Mouse (Mus musculus) heart, postnatal 4 days (tissue): ENCODE results near the gene Zfhx3. TPM values are rescaled to one million over a fixed set of nuclear protein-coding genes. Genes with fewer than 3 reads are reported as not detected.

Source experiments
- DNase-seq: peaks from one replicate; pipeline ENCODE4 v3.0.0; 2021
- total RNA-seq, 2 experiments: library from RNA; stranded (reverse); gene quantifications; 2 replicates each; pipeline ENCODE4 v1.2.3; 2021

Gene Zfhx3
- total RNA-seq, 2 experiments from 2014 or later, result 9.7 to 11.5 TPM

DNA sequence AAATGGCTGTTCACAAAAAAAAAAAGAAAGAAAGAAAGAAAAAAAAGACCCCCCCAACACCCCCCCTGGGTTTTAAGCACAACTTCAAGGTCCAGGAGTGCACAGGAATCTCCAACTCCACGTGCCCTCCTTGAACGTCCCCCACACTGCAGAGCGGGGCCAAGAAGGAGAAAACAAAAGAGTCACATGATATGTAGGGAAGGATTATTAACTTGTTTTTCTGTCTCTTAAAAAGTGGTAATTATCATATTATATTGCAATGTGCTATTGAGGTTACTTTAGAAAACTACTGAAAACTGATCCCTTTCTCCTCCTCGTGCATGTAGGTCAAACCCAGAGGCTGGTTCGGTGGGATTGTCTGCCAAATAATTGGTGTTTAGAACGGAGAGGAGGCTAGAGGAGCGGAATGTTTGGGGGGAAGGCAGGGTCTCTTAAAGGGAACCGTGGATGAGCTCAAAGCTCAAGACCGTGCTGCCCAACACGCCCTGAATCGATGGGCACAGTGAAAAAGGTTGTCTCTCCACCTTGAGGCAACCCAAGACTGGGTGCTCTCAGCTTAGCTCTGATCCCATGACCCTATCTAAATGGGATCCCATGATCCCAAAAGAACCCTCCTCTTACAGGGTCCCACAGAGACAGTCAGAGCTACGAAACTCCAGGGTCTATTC, 612.3 kb downstream of the Zfhx3 start:
- no peak for DNase-seq

DNA sequence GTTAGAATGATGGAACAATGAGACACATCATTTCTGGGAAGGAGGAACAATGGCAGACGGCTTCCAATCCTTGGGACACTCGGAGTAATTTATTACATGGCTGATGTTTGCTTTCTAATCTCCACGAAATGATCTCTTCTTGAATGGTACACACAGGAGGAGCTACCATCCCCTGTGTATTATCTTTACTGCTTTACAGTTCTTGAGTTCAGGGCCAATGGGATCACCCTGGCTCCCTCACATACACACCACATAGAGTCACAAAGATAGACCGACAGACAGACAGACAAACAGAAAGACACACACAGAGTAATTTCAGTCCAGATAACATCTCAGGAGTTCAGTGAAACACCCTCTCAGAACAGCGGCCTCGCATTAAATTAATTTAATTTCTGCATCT, 621.0 kb downstream of the Zfhx3 start:
- DNase-seq, result no peak

DNA sequence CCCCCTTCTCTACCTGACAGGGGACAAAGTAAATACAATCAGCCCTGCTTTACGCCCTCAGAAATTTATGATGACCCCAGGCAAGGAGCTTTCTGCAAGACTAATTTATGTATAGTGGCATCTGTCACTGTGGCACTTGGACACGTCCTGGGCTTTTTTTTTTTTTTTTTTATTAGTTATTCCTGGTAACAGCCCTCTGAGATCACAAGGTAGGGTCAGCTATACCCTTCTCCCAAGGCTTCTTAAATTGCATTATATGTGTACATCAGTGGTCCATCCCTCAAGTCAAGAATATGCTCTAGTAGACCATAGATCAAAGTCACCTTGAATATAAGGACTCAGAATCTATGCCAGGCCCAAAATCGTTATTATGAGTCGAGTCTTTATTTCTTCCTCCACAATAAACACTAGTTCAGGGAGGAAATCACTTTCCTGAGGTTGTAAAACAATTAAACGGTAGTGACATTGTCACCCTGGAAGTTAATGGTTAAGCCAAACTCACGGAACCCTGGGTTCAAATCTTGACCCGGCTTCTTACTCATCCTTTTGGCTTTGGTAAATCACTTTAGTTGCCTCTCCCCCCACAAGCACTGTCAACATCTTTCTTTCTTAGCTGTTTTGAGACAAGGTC, 621.6 kb downstream of the Zfhx3 start:
- no peak for DNase-seq

DNA sequence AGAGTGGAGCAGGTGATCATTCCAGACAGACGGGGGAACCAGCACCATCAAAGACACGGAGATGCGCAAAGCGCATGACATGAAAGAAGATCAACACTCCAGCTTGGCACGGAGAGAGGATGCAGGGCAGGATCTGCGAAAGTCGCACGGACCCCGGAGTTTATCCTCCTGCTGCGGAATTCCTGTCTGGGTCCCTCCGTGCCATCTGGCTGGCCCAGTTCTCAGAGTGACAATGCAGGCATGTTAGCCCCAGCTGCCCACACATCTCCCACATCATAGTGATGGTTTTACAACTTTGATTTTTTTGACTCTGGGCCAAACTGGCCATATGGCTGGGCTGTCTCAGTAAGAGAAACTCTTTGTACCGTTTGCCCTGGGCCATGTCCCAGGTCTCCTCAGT, 623.6 kb downstream of the Zfhx3 start:
- DNase-seq, result no peak

DNA sequence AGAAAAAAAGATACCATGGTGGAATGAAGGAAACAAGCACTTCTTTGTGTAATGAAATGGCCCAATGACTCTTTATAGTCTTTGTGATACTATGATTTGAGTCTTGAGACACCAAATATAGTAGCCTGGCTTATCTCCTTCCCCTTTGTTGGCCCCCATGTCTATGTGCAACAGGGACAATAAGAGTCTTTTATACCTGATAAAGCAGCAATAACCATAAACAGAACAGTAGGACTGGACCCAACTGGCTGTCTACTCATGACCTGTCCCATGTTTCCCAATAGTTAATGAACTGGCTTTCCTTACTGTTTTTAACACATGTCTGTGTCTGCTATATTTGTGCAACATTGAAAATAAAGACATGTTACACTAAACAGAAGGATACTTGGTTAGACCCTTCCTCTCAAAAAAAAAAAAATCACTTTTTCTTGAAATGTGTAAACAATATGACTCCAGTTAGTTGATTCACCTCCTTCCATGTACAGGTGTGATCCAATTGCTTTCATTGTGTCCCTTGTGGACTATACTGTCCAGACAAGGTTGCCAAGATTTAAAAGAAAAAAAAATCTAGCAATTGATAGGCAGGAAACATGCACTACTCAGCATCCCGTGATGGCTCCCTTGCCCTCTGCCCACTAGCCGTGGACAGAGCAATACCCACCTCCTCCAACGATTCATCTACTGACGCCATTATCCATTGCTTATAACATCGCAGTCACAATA, 631.0 kb downstream of the Zfhx3 start:
- no peak for DNase-seq

DNA sequence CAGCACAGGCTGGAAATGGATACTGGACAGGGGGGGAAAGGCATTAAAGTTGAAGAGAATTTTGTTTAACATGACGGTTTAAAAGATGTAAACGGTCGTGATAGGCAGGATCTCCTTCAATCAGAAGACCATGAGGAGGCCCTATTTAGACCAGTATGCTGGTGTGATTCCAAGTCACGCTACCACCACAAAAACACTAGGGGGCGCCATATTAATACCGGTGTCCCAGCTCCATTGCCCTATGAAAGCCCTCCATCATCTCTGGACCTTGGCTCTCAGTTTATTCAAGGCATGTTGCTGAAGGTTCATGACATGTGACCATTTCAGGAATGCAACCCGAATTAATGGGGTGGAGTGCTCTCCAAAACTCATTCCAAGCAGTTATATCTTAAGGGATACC, 631.7 kb downstream of the Zfhx3 start:
- DNase-seq, result peak; percentile 75

DNA sequence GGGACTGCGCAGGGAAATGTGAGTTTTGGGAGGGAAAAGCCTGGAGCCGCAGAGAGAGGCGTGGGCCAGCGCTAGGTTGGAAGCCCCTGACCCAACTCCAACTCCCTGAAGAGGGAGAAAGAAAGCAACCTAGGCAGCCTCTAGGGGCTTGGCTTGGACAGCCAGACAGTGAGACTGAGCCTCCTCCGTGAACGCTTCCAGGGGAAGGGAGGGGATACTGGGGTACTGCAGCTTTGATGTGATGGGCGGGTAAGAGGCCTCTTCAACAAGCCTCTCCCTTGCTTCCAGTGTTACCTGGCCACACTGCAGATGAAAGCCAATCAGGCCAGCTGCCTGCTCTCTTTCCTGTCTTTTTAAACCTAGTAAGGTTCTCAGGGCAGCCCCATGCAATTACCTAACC, 635.1 kb downstream of the Zfhx3 start:
- no peak for DNase-seq

DNA sequence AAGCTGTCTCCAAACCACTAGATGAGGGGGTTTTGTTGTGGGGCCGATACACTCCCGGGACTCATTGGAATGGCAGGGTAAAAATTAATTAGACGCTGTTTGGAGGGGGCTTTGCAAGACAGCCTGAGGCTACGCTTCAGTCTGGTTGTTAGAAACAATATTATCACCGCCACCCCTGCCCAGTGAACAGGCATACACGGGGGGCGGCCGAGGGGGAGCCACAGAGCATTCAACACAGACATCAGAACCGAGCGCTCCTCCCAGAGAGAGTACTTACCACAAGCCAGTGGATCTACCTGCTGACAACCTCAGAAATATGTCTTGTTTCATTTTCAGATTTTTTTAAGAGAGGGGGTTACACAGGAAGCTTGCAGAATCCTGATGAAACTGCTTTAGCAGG, 635.9 kb downstream of the Zfhx3 start:
- no peak for DNase-seq

DNA sequence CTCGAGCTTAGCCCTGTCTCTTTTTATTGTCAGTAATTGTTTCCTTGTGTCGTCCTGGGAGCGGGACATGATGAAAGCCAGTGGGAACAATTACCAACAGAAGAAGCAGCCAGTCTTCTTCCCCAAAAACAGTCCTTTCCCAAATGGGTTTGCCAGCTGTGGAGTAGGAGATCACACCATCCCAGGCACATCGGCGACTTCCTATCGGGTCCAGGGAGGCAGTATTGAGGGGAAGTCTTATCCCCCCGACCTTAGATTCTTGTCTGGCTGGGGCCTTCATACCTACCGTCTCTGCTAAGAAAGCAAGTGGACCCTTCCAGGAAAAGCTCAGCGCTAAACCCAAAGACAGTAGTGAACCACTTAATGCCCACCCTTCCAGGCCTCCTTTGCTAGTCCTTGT, 637.4 kb downstream of the Zfhx3 start:
- no peak for DNase-seq

DNA sequence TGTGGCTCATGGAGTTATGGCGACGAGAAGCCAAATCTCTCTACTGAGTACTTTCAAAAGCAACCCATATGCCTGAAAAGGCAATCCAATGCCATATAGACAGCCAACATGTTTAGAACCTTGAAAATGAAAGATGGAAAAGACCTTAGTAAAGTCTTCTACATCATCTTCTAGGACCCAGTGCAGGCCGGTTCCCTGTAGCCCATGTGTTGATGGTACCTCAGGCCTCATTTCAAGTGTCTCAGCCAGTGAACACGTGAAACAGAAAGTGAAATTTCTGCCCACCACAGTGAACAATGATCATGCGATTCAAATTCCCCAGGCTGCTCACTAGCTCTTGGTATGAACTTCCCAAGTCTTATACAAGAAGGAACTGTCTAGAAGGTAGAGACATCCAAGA, 637.9 kb downstream of the Zfhx3 start:
- no peak for DNase-seq

DNA sequence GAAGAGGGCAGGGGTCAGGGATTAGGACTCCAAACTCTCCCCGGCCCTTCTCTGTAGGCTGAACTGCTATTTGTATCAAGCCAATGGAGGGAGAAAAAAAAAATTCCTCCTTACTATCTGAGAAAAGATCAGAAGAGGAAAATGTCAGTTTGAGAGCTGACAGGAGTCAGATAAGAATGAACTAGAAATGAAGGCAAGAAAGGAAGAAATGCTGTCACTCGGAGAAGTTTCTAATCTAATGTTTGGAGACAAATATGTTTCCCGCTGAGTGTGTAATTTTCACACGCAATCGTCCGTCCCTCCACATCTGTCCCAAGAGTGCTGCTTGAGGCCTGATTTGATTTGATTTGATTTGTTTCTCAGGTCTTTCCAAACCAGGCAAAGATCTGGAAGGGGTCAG, 639.1 kb downstream of the Zfhx3 start:
- DNase-seq, result no peak

DNA sequence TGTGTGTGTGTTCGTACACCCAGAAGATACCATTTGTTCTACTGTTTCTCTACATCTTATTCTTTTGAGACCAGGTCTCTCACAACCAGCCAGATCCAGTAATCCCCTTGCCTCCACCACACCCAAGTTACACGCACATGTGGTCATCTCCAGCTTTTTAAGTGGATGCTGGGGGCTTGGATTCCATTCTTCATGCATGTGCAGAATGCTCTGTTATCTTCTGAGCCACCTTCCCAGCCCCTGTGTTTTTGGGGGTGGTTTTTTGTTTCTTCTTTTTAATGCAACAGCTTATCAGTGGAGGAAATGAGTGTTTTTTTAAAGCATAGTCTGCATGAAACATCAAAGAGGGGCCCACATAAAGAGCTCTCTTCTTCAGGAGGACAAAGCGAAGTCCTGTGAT, 639.8 kb downstream of the Zfhx3 start:
- no peak for DNase-seq

DNA sequence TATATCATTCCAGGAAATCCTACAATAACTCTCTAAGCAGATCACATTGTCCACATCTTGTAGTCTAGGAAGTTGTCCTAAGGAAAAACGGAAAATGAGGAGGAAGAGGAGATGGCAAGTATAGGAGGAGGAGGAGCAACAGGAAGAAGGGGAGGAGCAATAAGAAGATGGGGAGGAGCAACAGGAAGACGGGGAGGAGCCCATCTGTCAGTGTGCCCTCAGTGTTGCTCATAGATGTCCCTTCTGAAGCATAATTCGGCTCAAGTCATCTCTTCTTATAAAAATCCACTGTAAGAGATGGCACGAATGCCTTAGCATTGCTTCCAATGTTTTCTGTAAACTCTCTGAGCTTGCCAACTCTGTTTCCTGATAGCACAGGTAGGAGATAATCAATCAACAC, 640.8 kb downstream of the Zfhx3 start:
- DNase-seq, result no peak

DNA sequence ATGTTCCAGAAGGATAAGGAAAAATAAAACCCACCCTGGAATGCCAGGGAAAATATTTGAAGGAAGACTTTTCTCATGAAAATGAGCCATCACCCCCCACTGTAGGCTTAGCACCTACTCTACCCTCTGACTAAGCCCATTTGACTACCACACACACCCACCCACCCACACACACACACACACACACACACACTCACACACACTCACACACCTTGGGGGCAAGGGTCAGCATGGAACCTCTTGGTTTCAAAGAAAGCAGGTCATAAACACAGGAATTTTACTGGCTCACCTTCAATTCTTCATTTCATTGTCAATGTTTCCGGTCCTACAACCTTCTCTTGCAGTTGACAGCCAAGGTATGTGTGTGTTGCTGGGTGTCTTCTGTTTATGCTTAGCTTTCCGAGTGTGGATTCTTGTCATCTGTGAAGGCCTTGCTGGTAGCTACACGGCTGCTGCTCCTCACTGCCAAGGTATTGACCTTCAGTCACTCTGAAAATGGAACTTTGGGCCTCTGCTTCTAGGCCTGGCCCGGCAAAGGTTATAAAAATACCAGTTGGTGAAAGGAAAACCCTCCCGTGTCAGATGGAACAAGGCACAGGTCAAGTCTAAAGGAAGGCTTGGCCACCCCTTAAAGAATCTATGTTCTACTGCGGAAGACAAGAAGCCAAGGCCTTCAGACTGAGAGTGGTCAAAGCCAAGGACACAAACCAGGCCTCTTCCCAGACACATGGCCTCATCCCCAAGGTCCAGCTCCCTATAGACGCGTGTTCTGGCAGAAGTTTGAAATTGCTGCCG, 641.6 kb downstream of the Zfhx3 start:
- peak; percentile 32 for DNase-seq

DNA sequence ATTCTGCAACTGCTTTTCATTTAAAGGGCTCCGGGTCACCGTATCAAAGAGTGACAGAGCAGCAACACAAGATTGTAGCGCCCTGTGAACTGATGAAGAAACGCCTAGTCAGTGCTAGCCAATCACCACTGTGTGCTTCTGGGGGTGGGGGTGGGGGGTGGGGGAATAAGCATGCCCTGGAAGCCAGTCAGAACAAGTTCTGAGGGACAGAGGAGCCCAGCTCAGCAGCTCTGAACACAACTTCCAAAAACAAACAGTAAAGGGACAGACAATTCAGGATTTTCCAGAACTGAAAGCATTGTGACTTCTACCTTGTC, 642.2 kb downstream of the Zfhx3 start:
- no peak for DNase-seq

DNA sequence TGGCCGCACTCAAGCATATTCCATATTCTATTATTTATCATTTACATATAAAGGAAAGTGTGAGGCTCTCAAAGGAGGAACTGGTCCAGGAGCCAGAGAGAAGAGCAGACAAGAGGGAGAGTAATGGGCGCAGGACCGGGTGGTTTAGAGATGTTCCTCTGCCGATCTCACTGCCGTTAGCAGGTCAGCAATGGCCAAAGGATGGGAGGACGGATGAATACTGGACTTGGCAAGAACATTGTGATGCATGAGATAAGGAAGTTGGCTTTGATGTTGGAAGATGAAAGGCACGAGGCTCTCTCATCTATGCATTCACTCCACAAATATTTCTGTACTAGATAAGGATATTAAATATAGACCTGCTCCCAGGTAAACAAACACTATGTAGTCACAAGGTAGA, 648.6 kb downstream of the Zfhx3 start:
- DNase-seq, result no peak

DNA sequence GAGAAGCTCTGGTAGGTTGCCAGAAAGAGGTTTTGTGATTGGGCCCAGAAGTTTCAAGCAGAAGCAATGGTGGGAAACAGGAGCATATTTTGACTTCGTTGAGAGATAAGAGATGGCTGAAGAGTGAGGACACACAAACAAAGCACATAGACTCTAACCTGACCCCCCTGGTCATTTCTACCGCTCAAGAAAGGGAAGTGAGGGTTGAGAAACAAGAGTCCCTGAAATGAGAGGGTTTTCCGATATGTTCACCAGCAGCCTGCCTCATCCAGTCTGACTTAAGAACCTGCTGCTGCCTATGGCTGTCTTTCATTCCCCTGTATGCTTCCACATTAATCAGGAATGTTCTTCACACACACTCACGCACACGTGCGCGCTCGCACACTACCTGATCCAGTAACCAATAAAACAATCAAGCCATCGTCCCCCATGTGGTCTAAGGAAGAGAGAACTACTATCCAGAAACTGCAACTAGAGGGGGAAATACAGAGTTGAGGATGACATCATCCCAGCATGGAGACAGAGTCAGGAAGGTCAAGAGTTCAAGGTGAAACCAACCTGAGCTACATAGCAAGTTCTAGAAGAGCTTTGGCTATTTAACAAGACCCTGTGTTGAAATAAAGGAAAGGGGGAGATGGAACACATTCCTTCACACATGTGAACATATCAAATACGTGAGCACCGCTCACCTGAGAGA, 649.7 kb downstream of the Zfhx3 start:
- no peak for DNase-seq

DNA sequence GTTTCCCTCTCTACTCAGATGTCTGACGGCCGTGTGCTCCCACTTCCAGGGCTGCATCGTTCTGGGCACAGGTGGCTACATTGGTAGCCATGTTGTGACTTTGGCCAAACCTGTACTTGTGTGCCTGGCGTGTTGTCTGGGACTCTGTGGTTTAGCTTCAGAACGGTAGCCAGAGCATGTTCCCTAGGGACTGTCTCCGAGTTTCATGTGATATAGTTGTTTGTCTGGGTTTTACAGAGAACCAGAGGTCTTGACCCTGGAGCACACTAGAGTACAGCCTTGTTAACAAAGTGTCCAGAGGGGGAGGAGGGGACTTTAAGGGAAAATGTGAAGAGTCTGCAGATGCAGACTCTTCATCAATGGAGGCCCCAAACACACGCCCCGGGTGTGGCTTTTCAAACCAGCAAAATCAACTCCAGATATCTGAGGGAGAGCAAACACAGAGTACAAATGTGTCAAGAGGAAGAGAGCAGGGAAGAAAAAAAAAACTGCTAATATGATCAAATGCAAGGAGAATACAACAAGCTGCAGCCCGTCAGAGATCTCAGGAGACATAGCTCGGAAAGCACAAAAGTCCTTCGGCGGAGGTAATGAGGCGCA, 650.6 kb downstream of the Zfhx3 start:
- DNase-seq, result no peak

DNA sequence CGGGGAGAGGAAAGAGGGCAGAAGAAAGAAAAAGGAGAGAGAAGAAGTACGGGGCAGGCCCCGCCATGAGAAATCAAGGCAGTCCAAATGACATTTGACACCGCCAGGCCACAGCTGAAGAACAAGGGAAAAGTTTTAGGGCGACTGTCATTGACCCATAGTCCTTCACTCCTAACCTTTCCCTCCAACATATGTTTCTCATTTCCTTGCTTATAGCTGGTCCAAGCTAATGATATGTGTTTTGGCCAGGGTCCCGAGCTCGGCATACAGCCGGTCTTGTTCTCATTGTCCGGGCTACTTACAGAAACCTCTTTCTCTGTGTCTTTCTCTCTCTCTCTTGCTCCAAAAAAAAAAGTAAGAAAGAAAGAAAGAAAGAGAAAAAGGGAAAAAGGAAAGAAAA, 651.4 kb downstream of the Zfhx3 start:
- peak; percentile 64 for DNase-seq

DNA sequence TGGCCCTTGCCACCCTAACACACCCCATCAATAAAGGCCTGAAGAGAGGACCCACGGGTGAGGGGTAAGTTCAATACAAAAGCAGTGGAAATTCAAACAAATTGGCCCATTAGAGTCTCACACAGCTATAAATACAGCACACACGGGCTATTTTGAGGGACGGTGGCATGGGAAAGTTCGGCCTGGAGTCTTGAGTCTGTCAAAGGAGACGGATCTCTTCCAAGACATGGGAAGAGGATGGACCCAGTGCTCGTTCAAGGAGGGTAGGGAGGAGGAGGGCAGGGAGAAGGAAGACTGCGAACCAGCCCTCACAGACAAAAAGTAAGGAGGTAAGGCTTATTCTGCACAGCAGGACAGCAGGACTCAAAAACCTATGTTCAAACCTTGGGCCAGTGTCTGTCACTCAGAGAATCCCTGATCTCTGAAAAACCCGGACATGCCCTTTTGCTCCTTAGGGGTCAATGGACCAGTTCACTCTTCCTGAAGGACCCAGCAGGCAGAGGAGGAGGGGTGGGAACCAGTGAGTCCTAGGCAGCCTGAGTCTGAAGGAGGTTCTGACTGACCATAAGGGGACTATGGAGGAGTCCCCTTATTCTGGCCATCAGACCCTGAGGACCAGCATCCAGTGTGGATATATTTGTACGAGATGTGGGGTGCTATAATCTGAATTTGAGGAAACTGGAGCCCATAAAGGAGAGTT, 652.1 kb downstream of the Zfhx3 start:
- no peak for DNase-seq

DNA sequence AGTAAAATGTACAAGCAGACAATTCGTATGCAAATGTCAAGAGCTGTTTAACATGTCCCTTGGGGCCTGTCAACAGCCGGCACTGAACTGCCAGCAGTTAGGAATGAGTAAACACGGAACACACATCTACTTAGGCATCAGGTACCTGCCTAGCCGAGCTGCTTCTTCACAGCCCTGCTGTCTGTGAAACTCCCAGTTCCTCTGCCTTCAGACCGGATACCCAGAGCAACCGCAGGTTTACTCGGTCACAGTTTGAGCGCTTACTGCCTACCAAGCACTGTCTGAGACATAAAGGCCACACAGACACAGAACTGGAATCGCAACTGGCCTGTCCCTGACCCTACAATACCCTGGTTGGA, 652.6 kb downstream of the Zfhx3 start:
- DNase-seq, result no peak
